Mouse (Mus musculus): ENCODE results near the gene Kxd1.

Gene Kxd1

DNA sequence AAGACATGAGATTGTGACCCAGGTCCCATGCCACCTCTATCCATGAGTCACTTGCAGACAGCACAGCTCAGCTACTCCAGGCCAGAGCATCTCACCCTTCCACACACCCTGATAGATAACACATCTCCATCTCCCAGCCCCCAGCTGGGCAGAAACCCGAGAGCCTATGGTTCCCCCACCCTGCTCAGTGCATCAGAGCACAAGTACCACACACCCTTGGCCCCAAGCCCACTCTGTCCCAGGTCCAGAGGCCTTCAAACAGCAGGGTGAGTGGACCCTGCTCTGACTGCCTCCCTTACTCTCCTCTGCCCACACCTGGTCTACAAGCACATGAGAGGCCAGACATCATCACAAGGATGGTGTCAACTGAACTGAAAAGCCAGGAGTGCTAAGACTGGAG, 59.8 kb downstream of the Kxd1 start:
- DNase-seq (ENCODE audit: low read depth), result no peak

DNA sequence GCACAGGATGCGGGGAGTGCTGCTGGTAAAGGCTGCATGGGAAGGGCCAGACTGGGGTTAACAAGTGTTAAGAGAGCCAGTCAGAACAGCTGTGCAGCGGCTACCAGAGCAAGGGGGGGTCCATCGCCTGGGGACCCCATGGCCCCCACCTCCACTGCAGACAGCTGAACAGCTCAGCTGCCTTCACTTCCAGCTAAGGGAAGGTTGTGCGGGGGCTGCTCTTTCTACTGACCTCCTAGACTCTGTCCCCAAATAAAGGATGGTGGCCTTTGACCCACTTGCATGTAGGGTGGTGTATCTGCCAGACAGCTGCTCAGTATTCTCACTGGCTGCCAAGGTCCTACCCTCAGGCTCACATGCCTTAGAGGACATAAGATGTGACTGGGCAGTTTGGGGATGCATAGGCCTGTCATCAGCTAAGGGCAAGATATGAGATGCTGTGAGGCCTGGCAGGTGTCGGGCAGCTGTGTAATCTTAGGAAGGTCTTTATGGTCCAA, 60.5 kb downstream of the Kxd1 start:
- no peak for DNase-seq (ENCODE audit: low read depth)

DNA sequence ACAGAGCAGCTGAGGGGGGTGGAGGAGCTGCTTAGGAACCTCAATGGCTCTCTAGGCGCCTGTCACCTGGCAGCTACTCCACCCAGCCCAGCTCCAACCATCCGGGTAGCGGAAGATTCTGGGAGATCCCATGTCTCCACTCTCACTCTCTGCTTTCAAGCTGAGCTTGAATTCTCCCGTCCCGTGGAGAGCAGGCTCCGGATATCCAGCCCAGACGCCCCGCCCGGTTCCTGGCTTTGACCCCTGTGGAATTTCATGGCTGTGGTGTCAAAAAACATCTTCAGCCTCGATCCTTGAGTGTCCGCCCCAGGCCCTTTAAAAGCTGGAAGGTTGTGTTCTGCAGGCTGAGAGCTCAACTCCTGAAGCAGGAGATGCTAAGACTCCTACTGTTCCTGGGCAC, 61.0 kb downstream of the Kxd1 start:
- no peak for DNase-seq (ENCODE audit: low read depth)

DNA sequence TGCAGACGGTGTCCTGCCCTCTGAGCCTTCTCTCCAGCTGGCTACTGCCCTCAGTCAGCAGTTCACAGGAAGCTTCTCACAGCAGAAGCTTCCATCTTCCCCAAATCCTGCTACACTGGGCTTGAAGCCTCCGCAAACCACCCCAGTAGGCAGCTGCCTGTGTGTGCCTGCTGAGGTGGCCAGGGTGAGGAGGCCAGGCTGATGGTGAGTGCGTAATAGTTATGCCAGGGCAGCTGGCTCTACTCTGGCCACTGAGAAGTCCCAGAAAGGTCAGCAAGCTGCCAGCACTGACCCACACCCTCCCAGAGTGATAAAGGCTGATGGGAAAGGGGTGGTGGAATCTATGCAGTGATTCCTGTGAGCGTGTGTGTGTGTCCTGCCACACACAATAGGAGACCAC, 61.5 kb downstream of the Kxd1 start:
- no peak for DNase-seq (ENCODE audit: low read depth)

DNA sequence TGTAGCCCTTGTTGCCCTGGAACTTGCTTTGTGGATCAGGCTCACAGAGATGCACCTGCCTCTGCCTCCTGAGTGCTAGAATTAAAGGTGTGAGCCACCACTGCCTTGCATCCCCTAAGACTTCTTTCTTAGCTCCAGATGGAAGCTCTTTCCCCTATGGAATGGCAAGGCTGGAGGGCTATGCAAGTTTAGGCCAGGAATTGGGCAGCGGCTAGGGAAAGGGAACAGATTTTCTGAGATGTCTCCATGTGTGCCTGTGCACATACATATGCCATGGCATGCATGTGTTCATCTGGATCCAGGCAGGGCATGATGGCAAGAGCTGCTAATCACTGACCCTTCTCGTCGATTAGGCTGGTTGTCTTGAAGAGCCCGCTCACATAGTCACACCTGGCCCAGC, 62.1 kb downstream of the Kxd1 start:
- no peak for DNase-seq (ENCODE audit: low read depth)

DNA sequence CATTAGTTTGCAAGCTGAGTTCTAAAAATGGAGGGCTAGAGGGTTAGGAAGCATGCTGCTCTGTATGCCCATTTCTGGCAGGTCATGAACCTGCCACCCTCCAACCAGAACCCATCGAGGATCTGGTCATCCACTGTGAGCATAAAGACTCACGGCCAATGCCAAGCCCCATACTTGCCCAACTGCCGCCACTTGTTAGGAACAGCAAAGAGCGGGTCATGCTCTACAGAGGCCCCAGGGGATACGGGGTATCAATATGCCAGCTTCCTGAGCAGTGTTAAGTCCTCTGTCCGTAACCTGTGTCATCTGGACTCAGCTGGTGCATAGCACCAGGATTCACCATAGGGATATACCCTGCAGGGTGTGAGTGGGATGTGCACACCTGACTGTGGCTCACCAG, 63.6 kb downstream of the Kxd1 start:
- DNase-seq (ENCODE audit: low read depth), result no peak

DNA sequence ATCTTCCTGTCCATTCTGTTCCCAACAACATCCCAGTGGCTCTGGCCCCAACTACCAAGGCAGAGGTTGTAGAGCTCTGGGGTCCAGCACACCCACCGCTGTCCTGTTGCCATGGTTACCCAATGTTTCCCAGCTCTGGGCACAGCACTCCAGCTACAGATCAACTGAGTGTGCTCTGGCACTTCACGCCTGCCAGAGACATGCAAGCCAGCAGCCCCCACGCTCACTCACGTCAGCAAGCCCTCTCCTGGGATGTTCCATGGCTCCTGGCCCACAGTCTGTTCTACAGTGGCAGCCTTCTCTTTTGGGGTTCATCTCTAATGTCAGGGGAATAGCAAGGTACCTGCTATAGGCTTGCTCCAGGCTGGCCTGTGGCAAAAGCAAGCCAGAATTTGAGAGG, 64.5 kb downstream of the Kxd1 start:
- peak; percentile 22 for DNase-seq (ENCODE audit: low read depth)

DNA sequence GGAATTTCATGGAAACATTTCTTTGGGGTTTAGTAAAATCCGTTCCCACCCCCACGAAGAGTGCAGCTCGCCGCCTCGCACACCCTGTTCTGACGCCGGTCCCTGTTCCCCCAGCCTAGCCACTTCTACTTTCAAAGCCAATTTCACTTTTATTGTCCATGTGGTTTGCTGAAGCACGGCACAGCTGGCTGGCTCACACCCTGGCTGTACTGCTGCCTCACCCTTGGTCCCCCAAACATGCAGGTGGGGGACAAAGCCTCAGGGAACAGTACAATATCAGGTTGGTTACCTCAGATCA, 65.3 kb downstream of the Kxd1 start:
- DNase-seq (ENCODE audit: low read depth), result no peak

DNA sequence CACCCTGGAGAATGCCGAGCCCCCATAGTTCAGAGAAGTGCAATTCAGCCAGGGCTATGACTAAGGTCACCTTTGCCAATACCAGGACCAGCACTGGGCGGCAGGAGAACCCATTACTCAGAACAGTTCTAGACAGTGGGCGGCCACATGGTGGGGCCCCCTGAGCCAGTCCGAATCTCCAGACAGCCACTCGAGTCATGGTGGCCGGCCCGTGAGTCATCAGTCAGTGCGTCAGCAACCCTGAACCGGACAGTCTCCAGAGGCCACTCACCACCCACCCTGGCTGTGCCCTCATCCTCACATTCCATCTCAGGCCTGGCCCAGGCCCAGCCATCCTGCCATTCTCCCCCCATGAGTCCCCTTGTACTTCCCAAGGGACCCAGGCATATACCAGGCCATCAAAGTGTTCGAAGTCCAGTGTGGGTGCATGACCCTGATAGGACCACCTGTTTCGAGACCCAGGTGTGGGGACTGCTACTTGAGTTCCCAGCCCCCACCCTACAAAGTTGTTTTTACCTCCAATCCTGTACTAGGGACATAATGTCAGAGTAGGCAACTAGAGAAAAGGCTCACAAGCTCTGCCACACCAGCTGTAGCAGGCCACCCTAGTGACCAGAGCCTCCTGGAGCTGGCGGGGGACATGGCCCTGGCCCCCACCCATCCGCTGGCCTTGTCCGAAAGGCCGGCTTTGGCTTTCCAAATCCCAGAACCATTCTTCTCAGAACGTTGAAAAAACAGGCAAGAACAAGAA, 65.8 kb downstream of the Kxd1 start:
- DNase-seq (ENCODE audit: low read depth), result peak; percentile 75

DNA sequence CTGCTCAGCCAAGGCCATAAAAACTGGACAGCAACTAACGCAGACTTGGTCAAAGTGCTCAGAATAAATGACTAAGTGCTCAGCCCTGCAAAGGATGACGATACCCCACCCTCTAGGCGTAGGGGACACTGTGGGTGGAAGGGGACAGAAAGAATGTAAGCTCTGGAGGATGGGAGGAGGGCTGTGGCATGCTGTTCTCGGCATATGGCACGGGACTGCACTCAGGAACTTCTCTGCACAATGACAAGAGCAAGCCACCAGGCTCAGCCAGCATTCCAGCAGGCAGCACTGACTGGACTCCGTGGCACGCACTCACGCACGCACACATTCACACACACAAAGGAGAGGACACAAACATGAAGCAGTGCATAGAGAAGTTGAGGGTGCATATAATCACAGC, 67.2 kb downstream of the Kxd1 start:
- peak; percentile 38 for DNase-seq (ENCODE audit: low read depth)

DNA sequence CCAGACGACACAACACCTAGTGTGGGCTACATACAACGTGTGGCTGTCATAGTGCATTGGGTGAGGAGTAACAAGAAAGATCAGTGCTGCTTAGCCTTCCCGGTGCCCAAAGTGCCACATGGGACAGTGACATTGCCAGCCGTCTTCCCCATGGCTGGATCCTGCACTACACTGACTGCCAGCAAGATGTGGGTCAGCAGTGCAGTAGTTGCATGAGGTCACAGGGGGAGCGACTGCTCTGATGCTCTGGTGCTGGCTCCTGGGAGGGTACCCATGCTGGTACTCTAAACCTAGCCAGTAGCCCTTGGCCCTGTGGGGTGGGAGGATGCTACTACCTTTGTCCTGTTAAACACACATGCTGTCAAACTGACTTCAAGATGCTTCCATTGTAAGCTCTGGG, 67.6 kb downstream of the Kxd1 start:
- no peak for DNase-seq (ENCODE audit: low read depth)

DNA sequence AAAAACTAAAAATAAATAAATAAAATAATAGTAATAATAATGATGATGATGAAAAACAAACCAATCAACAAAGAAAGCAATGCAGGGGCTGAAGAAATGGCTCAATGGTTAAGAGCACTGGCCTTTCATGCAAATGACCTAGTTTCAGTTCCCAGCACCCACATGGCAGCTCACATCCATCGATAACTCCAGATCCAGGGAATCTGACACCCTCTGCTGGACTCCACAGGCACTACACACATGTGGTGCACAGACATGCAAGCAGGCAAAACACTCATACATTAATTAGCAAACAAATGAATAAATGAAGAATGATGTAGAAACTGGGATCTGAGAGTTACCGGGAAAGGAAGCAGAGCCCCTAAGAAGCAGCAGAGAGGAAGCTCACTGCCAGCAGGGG, 68.1 kb downstream of the Kxd1 start:
- DNase-seq (ENCODE audit: low read depth), result no peak

DNA sequence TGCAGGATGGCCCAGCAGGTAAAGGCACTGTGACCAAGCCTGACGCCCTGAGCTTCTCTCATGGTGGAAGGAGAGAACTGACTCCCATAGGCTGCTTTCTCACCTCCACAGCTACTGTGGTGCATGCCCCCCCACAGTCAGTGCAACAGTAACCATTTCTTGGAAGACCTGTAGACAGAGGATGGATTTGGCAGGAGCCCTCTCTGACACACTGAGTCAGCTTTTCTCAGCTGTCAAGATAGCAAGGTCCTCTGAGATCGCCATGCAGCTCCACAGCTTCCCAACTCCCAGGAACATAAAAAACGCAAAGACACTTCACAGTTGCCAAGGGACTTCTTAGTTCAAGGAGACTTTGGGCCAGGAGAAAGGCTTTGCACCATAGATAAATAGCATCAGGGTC, 69.3 kb downstream of the Kxd1 start:
- DNase-seq (ENCODE audit: low read depth), result peak; percentile 40

Measured in NIH3T3 (cell line).